Mouse (Mus musculus) lung, postnatal 25 days (tissue): ENCODE measurements at regions not wholly inside any gene's neighbourhood (a gene's known extent, or its start where the extent isn't known, plus 50 kb on each side); places are given as distances from the start of the nearest gene placed in this dataset.

Source experiments
- DNase-seq: peaks from one replicate; pipeline ENCODE4 v3.0.0; 2022; ENCODE audit warnings: low spot score

DNA sequence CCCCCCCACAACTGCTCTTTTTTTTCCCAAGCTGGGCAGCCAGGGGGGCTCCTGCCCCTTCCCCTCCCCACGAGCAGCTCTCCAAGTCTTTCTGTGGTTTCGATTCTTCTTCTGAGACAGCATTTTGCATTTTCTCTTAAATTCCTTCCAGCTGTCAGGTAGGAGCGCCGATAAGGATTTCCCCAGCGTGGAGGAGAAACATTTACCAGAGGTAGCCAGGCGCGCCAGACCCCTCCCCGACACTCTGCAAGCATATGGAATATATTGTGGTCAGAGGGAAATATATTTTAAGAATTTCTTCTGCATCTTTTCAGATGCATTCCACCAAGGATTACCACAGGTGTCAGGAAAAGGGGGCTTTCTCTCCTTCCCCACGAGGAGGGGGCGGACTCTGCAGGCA, 111.9 kb downstream of the Tbx5 start:
- DNase-seq = no peak

DNA sequence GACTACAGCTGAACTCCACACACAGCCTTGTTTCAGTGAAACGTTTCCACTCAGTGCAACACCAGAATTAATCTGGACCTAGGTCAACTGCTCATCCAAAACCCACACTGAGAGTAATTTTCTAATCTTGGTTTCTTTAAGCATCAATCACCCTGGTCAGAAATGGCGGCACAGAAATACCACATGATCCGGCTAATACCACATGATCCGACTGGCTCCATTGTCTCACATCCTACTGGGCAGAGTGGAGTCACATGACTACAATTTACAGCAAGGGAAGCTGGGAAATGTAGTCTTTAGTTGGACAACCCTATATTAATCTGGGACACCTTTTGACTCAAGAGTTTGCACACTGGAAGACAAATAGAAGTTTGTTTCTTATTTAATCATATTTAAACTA, 115.9 kb downstream of the Tbx5 start:
- no peak for DNase-seq

DNA sequence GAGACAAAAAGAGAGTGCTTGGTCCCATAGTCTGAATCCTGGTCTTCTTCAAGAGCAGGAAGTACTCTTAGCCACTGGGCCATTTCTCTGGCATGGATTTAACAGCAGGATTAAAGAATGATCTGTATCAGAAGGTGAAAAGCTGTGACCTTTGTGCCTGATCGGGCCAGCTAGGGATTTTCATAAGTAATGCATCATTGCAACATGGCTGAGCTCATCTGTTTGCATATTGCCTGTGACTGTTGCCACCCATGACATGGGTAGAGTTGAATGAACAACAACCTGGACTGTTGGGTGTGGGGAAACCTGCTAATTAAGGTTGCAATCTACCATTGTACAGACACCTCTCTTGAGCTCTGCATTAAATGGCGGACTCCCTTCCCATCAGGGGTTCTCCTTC, 119.6 kb downstream of the Tbx5 start:
- no peak for DNase-seq

- DNase-seq = no peak
Observed at GRCm38 (mm10) chr5:119953189-119953588, 120.7 kb downstream of the Tbx5 start.

DNA sequence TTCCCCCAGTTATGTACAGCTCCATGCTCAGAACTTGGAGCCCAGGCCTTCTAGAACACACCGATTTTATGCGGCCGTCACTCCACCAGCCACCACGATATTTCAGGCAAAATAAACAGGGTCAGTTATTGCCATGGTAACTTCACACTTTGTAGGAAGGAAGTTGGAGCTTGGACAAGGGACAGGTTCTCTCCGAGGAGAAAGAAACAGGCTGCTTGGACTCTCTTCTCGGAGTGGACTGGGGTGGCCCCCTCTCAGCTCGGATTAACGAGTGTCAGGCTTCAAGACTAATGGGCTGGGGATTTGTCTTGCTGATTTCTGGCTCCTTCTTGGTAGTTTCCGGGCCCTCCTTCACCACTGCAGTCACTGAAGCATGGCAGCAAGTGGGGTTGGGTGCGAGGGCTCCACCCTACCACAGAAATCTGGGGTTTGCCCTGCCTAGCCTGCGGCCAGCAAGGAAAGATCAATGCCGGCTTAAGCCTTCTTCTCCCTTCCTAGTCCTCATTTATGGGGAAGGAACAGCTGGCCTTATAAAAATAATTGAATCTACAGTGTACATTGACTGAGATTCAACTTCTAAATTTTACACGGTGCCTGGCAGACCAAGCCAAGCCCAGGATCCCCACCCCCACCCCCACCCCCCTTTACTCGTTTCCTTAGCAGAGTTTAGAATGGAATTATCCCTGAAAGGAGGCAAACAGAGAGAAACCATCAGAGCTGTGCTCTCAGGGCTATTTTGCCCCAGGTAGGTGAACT, 121.5 kb downstream of the Tbx5 start:
- DNase-seq = no peak

GRCm38 (mm10) chr5:119958942-119959341, 126.5 kb downstream of the Tbx5 start:
- no peak for DNase-seq

DNA sequence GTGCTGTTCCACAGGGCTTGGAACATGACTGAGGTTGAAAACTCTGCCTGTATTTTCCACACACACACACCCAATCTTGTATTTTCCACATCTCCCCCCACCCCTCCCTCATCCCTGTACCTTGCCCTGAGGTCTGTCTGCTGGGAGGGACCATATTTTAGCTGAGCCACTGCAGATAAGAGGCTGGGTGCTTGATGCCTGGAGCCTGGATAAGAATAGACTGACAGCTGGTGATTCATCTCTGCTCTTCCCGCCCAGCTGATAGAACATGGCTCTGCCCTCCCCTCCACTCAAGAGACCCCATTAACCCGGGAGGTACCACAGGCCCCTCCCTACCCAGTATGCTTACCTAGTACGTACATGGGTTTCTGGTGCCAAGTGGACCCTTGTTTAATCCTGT, 132.3 kb downstream of the Tbx5 start:
- no peak for DNase-seq

- DNase-seq = no peak
Observed at GRCm38 (mm10) chr5:119971286-119971685, 138.8 kb downstream of the Tbx5 start.

GRCm38 (mm10) chr5:119972802-119973437, 140.5 kb downstream of the Tbx5 start:
- DNase-seq = peak; percentile 40

DNA sequence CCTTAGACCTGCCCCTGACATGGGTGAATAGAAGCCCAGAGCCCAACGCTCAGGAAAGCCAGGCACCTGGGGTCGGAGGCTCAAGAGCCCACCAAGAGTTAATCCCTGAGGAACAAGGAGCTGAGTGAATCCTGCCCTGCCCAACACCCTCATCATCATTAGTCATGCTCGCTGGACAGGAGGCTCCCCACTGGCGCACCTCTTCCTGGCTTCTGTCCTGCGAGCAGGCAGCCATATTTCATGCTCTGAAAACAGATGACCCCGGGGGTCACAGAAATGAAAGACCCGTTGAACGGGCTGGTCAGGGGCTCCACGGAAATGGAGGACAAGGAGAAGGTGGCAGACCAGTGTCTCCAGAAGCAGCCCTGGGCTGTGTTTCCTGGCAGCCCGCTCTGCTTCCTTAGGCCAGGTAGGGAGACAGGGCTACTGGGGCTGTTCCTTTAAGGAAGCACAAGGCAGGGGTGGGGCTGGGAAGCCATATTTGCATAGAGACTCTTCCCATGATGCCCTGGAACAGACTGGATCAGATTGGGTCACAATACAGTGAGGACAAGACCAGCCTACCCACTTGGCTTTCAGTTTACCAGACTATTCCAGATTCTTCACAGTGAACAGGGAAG, 138.1 kb upstream of the Rbm19 start:
- no peak for DNase-seq

- DNase-seq = no peak
Observed at GRCm38 (mm10) chr5:119981111-119981807, 135.0 kb upstream of the Rbm19 start.

- no peak for DNase-seq
Observed at GRCm38 (mm10) chr5:119984206-119984605, 132.1 kb upstream of the Rbm19 start.

DNA sequence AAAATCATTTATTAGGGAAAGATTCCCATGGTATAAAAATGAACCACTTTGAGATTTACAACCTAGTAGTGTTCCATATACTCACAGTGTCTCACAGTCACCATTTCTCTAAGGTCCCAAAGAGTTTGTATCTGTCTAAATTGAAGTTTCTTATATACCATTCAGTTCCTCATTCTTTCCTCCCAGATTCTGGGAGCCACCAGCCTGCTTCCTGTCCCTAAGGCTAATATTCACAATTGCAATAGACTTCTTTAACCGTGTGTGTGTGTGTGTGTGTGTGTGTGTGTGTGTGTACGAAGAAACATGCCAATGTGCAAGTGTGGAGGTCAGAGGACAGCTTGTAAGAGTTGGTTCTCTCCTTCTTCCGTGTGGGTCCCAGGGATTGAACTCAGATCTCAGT, 124.1 kb upstream of the Rbm19 start:
- no peak for DNase-seq

DNA sequence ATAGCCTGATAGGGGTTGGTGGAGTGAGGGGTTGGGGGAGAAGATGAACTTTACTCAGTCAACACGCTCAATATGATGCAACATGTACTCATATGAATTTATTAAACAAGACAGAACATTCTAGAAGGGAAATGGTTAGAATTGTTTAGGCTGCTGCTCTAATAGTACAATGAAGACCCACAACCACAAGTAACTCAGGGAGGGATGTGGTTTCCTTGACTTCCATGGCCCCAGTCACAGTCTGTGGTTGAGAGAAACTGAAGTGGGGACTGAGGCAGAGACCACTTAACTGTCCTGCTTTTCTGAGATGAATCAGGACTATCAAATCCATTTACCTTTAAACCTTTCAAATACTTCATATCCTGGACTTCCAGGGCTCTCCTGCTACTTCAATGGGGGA, 120.5 kb upstream of the Rbm19 start:
- DNase-seq = no peak

DNA sequence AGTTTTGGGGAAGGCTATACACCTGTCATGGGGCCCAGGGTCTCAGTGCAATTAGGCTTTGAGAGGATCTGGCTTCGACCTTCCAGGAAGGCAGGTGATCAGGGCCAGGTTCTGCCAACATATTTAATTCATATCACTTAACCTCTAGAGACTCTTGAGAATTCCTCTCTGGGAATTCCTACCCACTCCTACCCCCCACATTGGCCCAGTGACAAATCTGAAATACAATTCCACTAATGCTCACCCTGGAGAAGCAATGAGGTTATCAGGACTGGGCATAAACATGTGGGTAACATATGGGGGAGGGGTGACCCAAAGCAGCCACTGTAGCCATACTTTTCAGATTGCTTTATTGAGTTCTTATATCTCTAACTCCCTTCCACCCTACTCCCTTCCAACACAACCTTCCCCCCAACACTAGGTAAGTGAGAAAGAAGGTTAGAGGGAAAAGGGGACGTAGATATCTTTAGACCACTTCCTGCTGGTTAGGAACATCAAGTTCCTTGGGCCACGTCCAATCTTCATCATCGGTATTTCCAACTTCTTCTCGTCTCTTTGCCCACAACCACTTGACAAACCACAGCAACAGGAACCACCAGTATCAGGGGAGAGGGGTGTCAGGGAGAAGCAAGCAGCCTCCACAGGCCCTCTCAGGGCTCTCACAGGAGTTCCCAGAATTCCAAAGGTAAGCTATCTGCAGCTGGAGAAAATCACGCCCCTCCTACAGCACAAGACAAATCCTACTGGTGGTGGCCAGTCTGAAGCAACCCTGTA, 110.4 kb upstream of the Rbm19 start:
- DNase-seq = no peak

DNA sequence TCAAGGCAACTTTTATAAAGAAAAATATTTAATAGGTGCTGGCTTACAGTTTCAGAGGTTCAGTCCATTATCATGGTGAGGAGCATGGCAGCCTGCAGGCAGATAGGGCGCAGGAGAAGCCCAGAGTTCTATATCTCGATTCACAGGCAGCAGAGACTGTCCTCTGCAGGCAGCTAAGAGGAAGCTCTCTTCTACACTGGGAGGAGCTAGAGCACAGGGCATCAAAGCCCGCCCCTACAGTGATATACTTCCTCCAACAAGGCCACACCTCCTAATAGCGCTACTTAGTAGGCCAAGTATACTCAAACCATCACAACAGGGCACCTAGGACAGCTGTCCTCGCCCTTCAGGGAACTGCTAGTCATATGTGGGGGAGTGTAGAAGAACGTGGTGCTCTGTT, 108.5 kb upstream of the Rbm19 start:
- no peak for DNase-seq

DNA sequence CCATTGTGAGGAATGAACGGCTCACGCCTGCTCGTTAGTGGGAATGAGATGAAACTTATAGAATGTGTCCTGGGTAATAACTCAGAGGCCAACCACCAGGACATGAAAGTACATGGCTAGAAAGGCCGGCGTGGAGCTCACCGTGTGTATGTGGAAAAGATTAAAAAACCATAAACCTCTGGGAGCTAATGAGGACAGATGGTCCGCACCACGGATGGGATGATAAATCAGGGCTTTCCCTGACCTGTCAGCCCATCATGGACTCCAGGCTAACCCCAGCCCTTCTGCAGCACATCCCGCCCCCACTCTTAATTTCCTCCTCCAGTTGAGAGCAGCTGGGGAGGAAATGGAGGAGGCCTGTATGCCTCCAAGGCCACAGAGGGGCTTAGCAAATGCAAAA, 108.0 kb upstream of the Rbm19 start:
- DNase-seq = no peak

GRCm38 (mm10) chr5:120015417-120015816, 100.8 kb upstream of the Rbm19 start:
- no peak for DNase-seq

GRCm38 (mm10) chr5:120018126-120018525, 98.1 kb upstream of the Rbm19 start:
- DNase-seq = no peak

- DNase-seq = no peak
Observed at GRCm38 (mm10) chr5:120020748-120021147, 95.5 kb upstream of the Rbm19 start.

- no peak for DNase-seq
Observed at GRCm38 (mm10) chr5:120022276-120022675, 94.0 kb upstream of the Rbm19 start.

DNA sequence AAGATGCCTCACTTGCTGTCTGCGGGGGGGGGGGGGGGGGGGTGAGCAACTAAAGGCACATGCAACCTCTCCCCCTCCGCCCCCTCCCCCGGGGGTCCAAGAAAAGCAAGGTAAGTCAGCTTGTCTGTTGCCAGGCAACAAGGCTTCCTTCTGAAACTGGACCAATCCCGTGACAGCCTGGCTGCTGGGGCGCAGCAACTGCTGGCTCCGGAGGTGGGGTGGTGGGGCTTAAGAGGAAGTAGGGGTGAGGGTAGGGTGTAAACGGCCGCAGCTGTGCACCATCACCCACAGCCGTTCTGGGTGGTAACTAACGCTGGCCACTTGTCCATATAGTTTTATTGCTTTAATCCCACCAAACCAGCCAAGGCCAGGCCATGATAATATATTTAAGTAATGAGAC, 92.2 kb upstream of the Rbm19 start:
- no peak for DNase-seq
